Mouse (Mus musculus) CH12.LX (cell line): ENCODE measurements at regions not wholly inside any gene's neighbourhood (a gene's known extent, or its start where the extent isn't known, plus 50 kb on each side); places are given as distances from the start of the nearest gene placed in this dataset.
A peak's percentile ranks its signal among the peaks of the same experiment; 100 is the strongest.

Experiments used
- DNase-seq: peaks from one replicate; pipeline ENCODE4 v3.0.0-alpha.2; 2013; ENCODE audit errors: extremely low read depth
- H3K27ac ChIP-seq: 2 replicates; pipeline ENCODE4 v1.5.1; 2012; ENCODE audit warnings: low read depth, mild to moderate bottlenecking, control low read depth, moderate library complexity; ENCODE audit not compliant: insufficient read depth
- H3K27me3 ChIP-seq: replicated peaks from 2 replicates; pipeline ENCODE3; 2012; ENCODE audit warnings: inconsistent platforms
- H3K36me3 ChIP-seq, 2 experiments: replicated peaks in 1 of 2; 2 replicates each; pipeline versions ENCODE3 to v1.6.1; 2012; ENCODE audit warnings: inconsistent platforms in 1 of 2, low read length in 1 of 2, mild to moderate bottlenecking in 1 of 2, mixed read lengths in 1 of 2, moderate library complexity in 1 of 2; ENCODE audit not compliant: control insufficient read depth in 1 of 2, insufficient read depth in 1 of 2
- H3K4me1 ChIP-seq, 2 experiments: 2 replicates each; pipeline ENCODE4 v1.6.1; 2012; ENCODE audit warnings: inconsistent platforms in 1 of 2, moderate library complexity in 1 of 2; ENCODE audit not compliant: insufficient read depth in 2 of 2, control insufficient read depth in 1 of 2
- H3K4me2 ChIP-seq: 2 replicates; pipeline ENCODE4 v1.6.1; 2012; ENCODE audit warnings: low read depth, mild to moderate bottlenecking, control low read depth; ENCODE audit not compliant: poor library complexity, insufficient read depth, severe bottlenecking
- H3K4me3 ChIP-seq, 3 experiments: fragments of 150-350 bp in 1 of 3; sonication (generic) in 1 of 3; replicated peaks in 1 of 3; 2 replicates each; pipeline versions ENCODE3 to v1.5.1; 2011 to 2012; ENCODE audit warnings: low read depth in 2 of 3, low read length in 2 of 3, mild to moderate bottlenecking in 2 of 3, moderate library complexity in 2 of 3, control low read depth in 1 of 3, improper control_type of control experiment in 1 of 3, inconsistent platforms in 1 of 3, mixed read lengths in 1 of 3; ENCODE audit not compliant: poor library complexity in 1 of 3
- H3K79me2 ChIP-seq: replicated peaks from 2 replicates; pipeline ENCODE4 v1.6.1; 2012; ENCODE audit warnings: mild to moderate bottlenecking, moderate library complexity; ENCODE audit not compliant: control insufficient read depth, poor library complexity, insufficient read depth, severe bottlenecking; ENCODE audit errors: extremely low read depth
- H3K9ac ChIP-seq: 2 replicates; pipeline ENCODE4 v1.6.1; 2012; ENCODE audit warnings: low read depth, mild to moderate bottlenecking, control low read depth, moderate library complexity; ENCODE audit not compliant: insufficient read depth
- H3K9me3 ChIP-seq: replicated peaks from 2 replicates; pipeline ENCODE3; 2012; ENCODE audit warnings: low read length, inconsistent platforms, mixed read lengths
- BHLHE40 ChIP-seq: IDR thresholded peaks from 2 replicates; pipeline ENCODE4 v1.6.1; 2011; ENCODE audit warnings: mild to moderate bottlenecking, low read depth, low read length, improper control_type of control experiment
- CHD1 ChIP-seq: IDR thresholded peaks from 2 replicates; pipeline ENCODE4 v1.6.1; 2012; ENCODE audit warnings: low read depth, low read length, improper control_type of control experiment, inconsistent platforms
- CHD2 ChIP-seq: IDR thresholded peaks from 2 replicates; pipeline ENCODE4 v1.6.1; 2011; ENCODE audit warnings: low read length, improper control_type of control experiment
- CTCF ChIP-seq, 2 experiments: IDR thresholded peaks in 1 of 2; conservative IDR thresholded peaks in 1 of 2; 2 replicates each; pipeline ENCODE4 v1.5.1; 2011 to 2012; ENCODE audit warnings: low read depth in 2 of 2, low read length in 2 of 2, improper control_type of control experiment in 1 of 2, inconsistent platforms in 1 of 2, mild to moderate bottlenecking in 1 of 2, moderate library complexity in 1 of 2
- E2F4 ChIP-seq: IDR thresholded peaks from 2 replicates; pipeline ENCODE4 v1.6.1; 2011; ENCODE audit warnings: low read depth, low read length, improper control_type of control experiment; ENCODE audit not compliant: insufficient replicate concordance
- ELF1 ChIP-seq: IDR thresholded peaks from 2 replicates; pipeline ENCODE4 v1.6.1; 2014; ENCODE audit warnings: low read depth, mild to moderate bottlenecking, inconsistent platforms, low read length, improper control_type of control experiment
- EP300 ChIP-seq: IDR thresholded peaks from 2 replicates; pipeline ENCODE4 v1.6.1; 2011; ENCODE audit warnings: low read length, improper control_type of control experiment
- ETS1 ChIP-seq: conservative IDR thresholded peaks from 2 replicates; pipeline ENCODE4 v1.6.1; 2012; ENCODE audit warnings: low read depth, mild to moderate bottlenecking, inconsistent platforms, low read length, improper control_type of control experiment, moderate library complexity
- GABPA ChIP-seq: IDR thresholded peaks from 2 replicates; pipeline ENCODE4 v1.6.1; 2012; ENCODE audit warnings: low read depth, low read length, improper control_type of control experiment, inconsistent platforms; ENCODE audit not compliant: insufficient replicate concordance
- HCFC1 ChIP-seq: IDR thresholded peaks from 2 replicates; pipeline ENCODE4 v1.6.1; 2012; ENCODE audit warnings: low read depth, mild to moderate bottlenecking, inconsistent platforms, low read length, improper control_type of control experiment
- IRF4 ChIP-seq: IDR thresholded peaks from 2 replicates; pipeline ENCODE4 v1.6.1; 2014; ENCODE audit warnings: low read depth, mild to moderate bottlenecking, inconsistent platforms, low read length, improper control_type of control experiment
- JUN ChIP-seq: IDR thresholded peaks from 2 replicates; pipeline ENCODE4 v1.6.1; 2011; ENCODE audit warnings: low read depth, mild to moderate bottlenecking, low read length, improper control_type of control experiment, moderate library complexity; ENCODE audit not compliant: insufficient read depth
- JUND ChIP-seq: conservative IDR thresholded peaks from 2 replicates; pipeline ENCODE4 v1.6.1; 2011; ENCODE audit warnings: low read depth, low read length, improper control_type of control experiment
- KAT2A ChIP-seq: IDR thresholded peaks from 2 replicates; pipeline ENCODE4 v1.6.1; 2012; ENCODE audit warnings: low read length, improper control_type of control experiment, inconsistent platforms; ENCODE audit not compliant: insufficient replicate concordance
- MAFK ChIP-seq: IDR thresholded peaks from 2 replicates; pipeline ENCODE4 v1.6.1; 2011; ENCODE audit warnings: low read length, improper control_type of control experiment; ENCODE audit not compliant: insufficient replicate concordance
- MAX ChIP-seq: IDR thresholded peaks from 2 replicates; pipeline ENCODE4 v1.6.1; 2011; ENCODE audit warnings: low read length, improper control_type of control experiment
- MAZ ChIP-seq: IDR thresholded peaks from 2 replicates; pipeline ENCODE4 v1.6.1; 2012; ENCODE audit warnings: low read depth, mild to moderate bottlenecking, inconsistent platforms, low read length, improper control_type of control experiment, moderate library complexity
- MEF2A ChIP-seq: IDR thresholded peaks from 2 replicates; pipeline ENCODE4 v1.6.1; 2014; ENCODE audit warnings: low read depth, mild to moderate bottlenecking, inconsistent platforms, low read length, improper control_type of control experiment, borderline replicate concordance
- MXI1 ChIP-seq: IDR thresholded peaks from 2 replicates; pipeline ENCODE4 v1.6.1; 2011; ENCODE audit warnings: mild to moderate bottlenecking, low read depth, low read length, improper control_type of control experiment
- MYC ChIP-seq: IDR thresholded peaks from 2 replicates; pipeline ENCODE4 v1.6.1; 2011; ENCODE audit warnings: low read depth, mild to moderate bottlenecking, improper control_type of control experiment, low read length
- NELFE ChIP-seq: IDR thresholded peaks from 2 replicates; pipeline ENCODE4 v1.6.1; 2011; ENCODE audit warnings: low read depth, low read length, improper control_type of control experiment
- NRF1 ChIP-seq: IDR thresholded peaks from 2 replicates; pipeline ENCODE4 v1.6.1; 2014; ENCODE audit warnings: low read depth, mild to moderate bottlenecking, inconsistent platforms, low read length, improper control_type of control experiment, moderate library complexity
- PAX5 ChIP-seq: IDR thresholded peaks from 2 replicates; pipeline ENCODE4 v1.6.1; 2012; ENCODE audit warnings: low read length, inconsistent platforms, mixed read lengths
- POLR2A ChIP-seq: IDR thresholded peaks from 2 replicates; pipeline ENCODE4 v1.6.1; 2011; ENCODE audit warnings: low read depth, mild to moderate bottlenecking, improper control_type of control experiment, low read length
- POLR2AphosphoS2 ChIP-seq: IDR thresholded peaks from 2 replicates; pipeline ENCODE4 v1.6.1; 2011; ENCODE audit warnings: low read depth, low read length, improper control_type of control experiment
- RAD21 ChIP-seq: IDR thresholded peaks from 2 replicates; pipeline ENCODE4 v1.6.1; 2011; ENCODE audit warnings: low read depth, mild to moderate bottlenecking, low read length, improper control_type of control experiment, moderate library complexity
- RCOR1 ChIP-seq: conservative IDR thresholded peaks from 2 replicates; pipeline ENCODE4 v1.6.1; 2012; ENCODE audit warnings: low read depth, mild to moderate bottlenecking, inconsistent platforms, low read length, improper control_type of control experiment
- SIN3A ChIP-seq: IDR thresholded peaks from 2 replicates; pipeline ENCODE4 v1.6.1; 2012; ENCODE audit warnings: low read length, improper control_type of control experiment, inconsistent platforms
- SMC3 ChIP-seq: IDR thresholded peaks from 2 replicates; pipeline ENCODE4 v1.6.1; 2011; ENCODE audit warnings: low read depth, low read length, improper control_type of control experiment
- TBP ChIP-seq: conservative IDR thresholded peaks from 2 replicates; pipeline ENCODE4 v1.6.1; 2011; ENCODE audit warnings: low read depth, low read length, improper control_type of control experiment
- TCF12 ChIP-seq: IDR thresholded peaks from 2 replicates; pipeline ENCODE4 v1.6.1; 2014; ENCODE audit warnings: low read depth, mild to moderate bottlenecking, inconsistent platforms, low read length, improper control_type of control experiment
- UBTF ChIP-seq: IDR thresholded peaks from 2 replicates; pipeline ENCODE4 v1.6.1; 2012; ENCODE audit warnings: low read depth, mild to moderate bottlenecking, inconsistent platforms, low read length, improper control_type of control experiment, moderate library complexity
- USF1 ChIP-seq: IDR thresholded peaks from 2 replicates; pipeline ENCODE4 v1.6.1; 2014; ENCODE audit warnings: low read depth, mild to moderate bottlenecking, inconsistent platforms, low read length, improper control_type of control experiment
- USF2 ChIP-seq: conservative IDR thresholded peaks from 2 replicates; pipeline ENCODE4 v1.6.1; 2011; ENCODE audit warnings: low read depth, low read length, improper control_type of control experiment
- ZC3H11A ChIP-seq: IDR thresholded peaks from 2 replicates; pipeline ENCODE4 v1.6.1; 2012; ENCODE audit warnings: low read depth, mild to moderate bottlenecking, inconsistent platforms, low read length, improper control_type of control experiment
- ZKSCAN1 ChIP-seq: IDR thresholded peaks from 2 replicates; pipeline ENCODE4 v1.6.1; 2012; ENCODE audit warnings: low read depth, inconsistent platforms, low read length, improper control_type of control experiment, borderline replicate concordance
- ZMIZ1 ChIP-seq: IDR thresholded peaks from 2 replicates; pipeline ENCODE4 v1.6.1; 2012; ENCODE audit warnings: low read depth, mild to moderate bottlenecking, inconsistent platforms, low read length, improper control_type of control experiment
- ZNF384 ChIP-seq: IDR thresholded peaks from 2 replicates; pipeline ENCODE4 v1.6.1; 2012; ENCODE audit warnings: low read depth, low read length, improper control_type of control experiment, inconsistent platforms
- dilution Hi-C: fragments of 300-500 bp; cut with MboI; formaldehyde crosslinking; loops from 2 replicates; pipeline ENCODE4 v1.14.3; 2020; ENCODE audit warnings: low sequenced_read_pairs; ENCODE audit not compliant: extremely low pct_unique_long_range_greater_than_20kb, extremely low pct_ligation_motif_present
- in situ Hi-C: fragments of 300-500 bp; cut with MboI; formaldehyde crosslinking; loops from 3 replicates; pipeline ENCODE4 v1.14.3; 2019; ENCODE audit warnings: low sequenced_read_pairs, low pct_ligation_motif_present, low pct_unique_long_range_greater_than_20kb, mixed read lengths

GRCm38 (mm10) chr8:34613138-34613537, 501.6 kb upstream of the Gm10131 start:
- H3K4me2 ChIP-seq, result no peak overlapping the region
- H3K27ac ChIP-seq, result no peak overlapping the region
- in situ Hi-C loops (loop anchor here (10.0 kb wide), 1 partner anchor 122 kb away; no protein-coding TSS in a partner anchor), dilution Hi-C loops (no loop called here)
- no peaks in the 10 kb centered on the region for H3K36me3 ChIP-seq
- TF ChIP-seq EP300 (peak; percentile 82), ZKSCAN1 (no peak), ELF1 (no peak), ETS1 (peak; percentile 92), CTCF (conservative IDR thresholded peaks at IDR 0.05 in 1 of 2, IDR thresholded peaks at IDR 0.05 in 1 of 2; ENCODE audit: low read depth in 2 of 2, low read length in 2 of 2) (no peak), MAFK (no peak), MAZ (0 out of 2 replicates have a peak, but pooled peaks have one; percentile 29), IRF4 (peak; percentile 71), ZMIZ1 (no peak), MYC (peak; percentile 40; the same call in 1 of the 2 replicates), E2F4 (no peak), POLR2A (no peak), RCOR1 (0 out of 2 replicates have a peak, but pooled peaks have one; percentile 36), NELFE (no peak), GABPA (no peak), MAX (0 out of 2 replicates have a peak, but pooled peaks have one; percentile 13), ZNF384 (no peak), ZC3H11A (no peak), JUN (0 out of 2 replicates have a peak, but pooled peaks have one; percentile 14), SMC3 (no peak; the same call in 1 of the 2 replicates), PAX5 (no peak), HCFC1 (no peak), SIN3A (peak; percentile 29; the same call in 1 of the 2 replicates), TBP (no peak), MXI1 (no peak), CHD1 (no peak), MEF2A (peak; percentile 81; the same call in 1 of the 2 replicates), RAD21 (peak; percentile 3), JUND (peak; percentile 54; the same call in 1 of the 2 replicates), BHLHE40 (0 out of 2 replicates have a peak, but pooled peaks have one; percentile 54), NRF1 (no peak), CHD2 (no peak), POLR2AphosphoS2 (no peak), KAT2A (no peak), UBTF (no peak), USF2 (no peak), TCF12 (peak; percentile 87), USF1 (no peak)
- DNase-seq, result peak; percentile 76
- peaks cover 8% of the 10 kb centered on the region for H3K9me3 ChIP-seq
- no peaks in the 10 kb centered on the region for H3K79me2 ChIP-seq
- H3K4me3 ChIP-seq, result no peak overlapping the region
- peaks cover 15 to 46% of the 10 kb centered on the region in 2 experiments for H3K4me1 ChIP-seq
- H3K9ac ChIP-seq, result no peak overlapping the region
- H3K27me3 ChIP-seq, result no peaks in the 10 kb centered on the region
